Mouse (Mus musculus): ENCODE data around the gene Rbbp7. TPM values are rescaled to one million over a fixed set of nuclear protein-coding genes. Genes with fewer than 3 reads are reported as not detected.
"Not testable (repeated sequence)": the region's sequence is repeated elsewhere in the genome, so short reads cannot be mapped to it uniquely, and the experiment has no call there.

Rbbp7 gene
- total RNA-seq, 2 experiments from 2014 or later = 130 to 140 TPM

DNA sequence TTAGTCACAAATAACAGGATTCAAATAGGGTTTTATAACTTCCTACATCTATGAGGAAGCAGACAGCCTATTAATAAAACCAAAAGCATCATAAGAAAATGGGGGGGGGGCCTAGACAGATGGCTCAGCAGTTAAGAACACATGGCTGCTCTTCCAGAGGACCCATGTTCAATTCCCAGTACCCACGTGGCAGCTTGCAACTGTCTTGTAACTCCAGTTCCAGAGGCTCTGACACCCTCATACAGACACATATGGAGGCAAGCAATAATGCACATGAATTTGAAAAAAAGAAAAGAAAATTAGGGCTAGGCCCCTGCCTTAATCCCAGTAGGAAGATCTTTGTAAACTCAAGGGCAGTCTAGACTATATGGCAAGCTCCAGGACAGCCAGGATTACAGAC lies 28.2 kb downstream of the Rbbp7 start:
- intact Hi-C loops (cut with DNase I) = no loop called here
- no peak for DNase-seq (ENCODE audit: low spot score in 2 of 2)

DNA sequence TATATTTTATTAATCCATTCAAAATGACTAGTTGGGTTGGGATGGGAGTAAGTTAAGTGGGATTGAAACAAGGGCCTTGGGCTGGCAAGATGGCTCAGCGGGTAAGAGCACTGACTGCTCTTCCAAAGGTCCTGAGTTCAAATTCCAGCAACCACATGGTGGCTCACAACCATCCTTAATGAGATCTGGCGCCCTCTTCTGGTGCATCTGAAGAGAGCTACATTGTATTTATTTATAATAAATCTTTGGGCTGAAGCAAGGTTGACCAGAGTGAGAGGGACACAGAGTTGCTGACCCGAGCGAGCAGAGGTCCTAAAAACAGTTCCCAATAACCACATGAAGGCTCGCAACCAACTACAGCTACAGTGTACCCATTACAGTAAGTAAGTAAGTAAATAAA lies 31.2 kb downstream of the Rbbp7 start:
- intact Hi-C loops (cut with DNase I); DNase-seq (ENCODE audit: low spot score in 2 of 2): not testable (repeated sequence)

- DNase-seq (ENCODE audit: low spot score in 2 of 2) = no peak
- intact Hi-C loops (cut with DNase I) = no loop called here
Measured at GRCm38 (mm10) chrX:162800371-162800770, 40.2 kb downstream of the Rbbp7 start.

GRCm38 (mm10) chrX:162828016-162828415 lies 67.8 kb downstream of the Rbbp7 start:
- no peak for DNase-seq (ENCODE audit: low spot score in 2 of 2)

More at GRCm38 (mm10) chrX:162828016-162828415, 67.8 kb downstream of the Rbbp7 start:
- intact Hi-C loops (cut with DNase I) = no loop called here

Other genes with a start within 250 kb of the Rbbp7 start
- gene Reps2, start 116.8 kb upstream of the Rbbp7 start, total RNA-seq (2021) = 100 to 1,000 TPM; 139 to 150 TPM
- 10 to 100 TPM; 14.6 to 23.4 TPM for gene Txlng, start 69.1 kb downstream of the Rbbp7 start, total RNA-seq (2021)
- 10 to 100 TPM; 24.1 to 30.4 TPM for gene Syap1, start 128.0 kb downstream of the Rbbp7 start, total RNA-seq (2021)
- gene Ctps2, start 140.8 kb downstream of the Rbbp7 start, total RNA-seq (2021) = 10 to 100 TPM; 52.8 to 60.2 TPM
- not detected for gene S100g, start 204.2 kb downstream of the Rbbp7 start, total RNA-seq (2021)